Mouse (Mus musculus): ENCODE data around the gene Picalm.

- TF ChIP-seq CTCF (IDR thresholded peaks at IDR 0.05; ENCODE audit: low read depth) (no peak), EP300 (IDR thresholded peaks at IDR 0.05; ENCODE audit: low read depth) (peak; percentile 20; the same call in 1 of the 2 replicates)
Measured at GRCm38 (mm10) chr7:90144971-90145370, 15.0 kb downstream of the Picalm start.
